Mouse (Mus musculus) embryo, embryonic 11.5 days (tissue): ENCODE measurements around the gene Gna15.
A peak's percentile ranks its signal among the peaks of the same experiment; 100 is the strongest.

Source experiments
- DNase-seq: peaks from one replicate; pipeline ENCODE4 v3.0.0-alpha.2; 2012; ENCODE audit warnings: low read depth, low spot score

The Gna15 gene

DNA sequence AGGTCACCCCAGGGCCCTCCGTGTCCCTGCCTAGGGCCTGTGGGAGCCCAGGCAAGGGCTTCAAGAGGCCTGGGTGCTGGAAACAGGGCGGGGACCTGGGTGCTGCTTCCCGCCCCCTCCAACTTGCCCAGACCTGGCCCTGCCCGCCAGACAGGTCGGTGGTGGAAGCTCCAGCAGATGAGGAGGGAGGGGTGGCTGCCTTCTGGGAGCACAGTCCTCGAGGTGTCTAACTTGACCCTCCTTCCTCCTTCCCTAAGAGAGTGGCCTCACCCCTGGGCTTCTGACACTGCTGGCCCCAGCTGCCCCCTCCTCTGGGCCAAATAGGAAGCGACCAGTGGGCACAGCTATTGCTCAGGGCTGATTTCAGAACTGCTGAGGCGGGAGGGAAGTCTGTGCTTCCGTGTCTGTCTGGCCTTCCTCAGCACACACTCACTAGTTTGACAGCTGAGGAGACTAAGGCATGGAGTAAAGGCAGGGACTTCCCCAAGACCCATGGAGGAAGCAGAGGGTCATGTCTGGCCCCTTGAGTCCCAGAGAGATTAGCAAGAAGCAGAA, at the start of gene Gna15:
TSS of gene Gna15 (minus strand) at position 175 of the 555 bp plus-strand sequence.
- DNase-seq: no peak

DNA sequence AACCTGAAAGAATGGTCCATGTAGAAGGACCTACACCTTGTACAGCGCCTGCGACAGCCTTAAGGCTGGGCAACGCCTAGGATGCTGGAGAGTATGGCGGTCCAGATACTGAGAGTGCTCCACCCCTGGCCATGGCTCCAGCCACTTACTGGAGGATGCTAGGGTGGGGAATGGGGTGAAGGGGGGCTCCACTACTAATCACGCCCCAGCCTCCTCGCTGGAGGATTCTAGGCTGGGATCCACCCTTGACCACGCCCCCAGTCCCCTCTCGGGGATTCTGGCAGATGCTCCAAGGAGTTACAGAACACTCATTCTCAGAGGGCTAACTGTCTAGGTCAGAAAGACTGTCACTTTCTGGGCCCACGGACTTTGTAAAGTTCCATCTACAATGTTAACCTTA, 49.0 kb upstream of the Gna15 start:
- DNase-seq: no peak

DNA sequence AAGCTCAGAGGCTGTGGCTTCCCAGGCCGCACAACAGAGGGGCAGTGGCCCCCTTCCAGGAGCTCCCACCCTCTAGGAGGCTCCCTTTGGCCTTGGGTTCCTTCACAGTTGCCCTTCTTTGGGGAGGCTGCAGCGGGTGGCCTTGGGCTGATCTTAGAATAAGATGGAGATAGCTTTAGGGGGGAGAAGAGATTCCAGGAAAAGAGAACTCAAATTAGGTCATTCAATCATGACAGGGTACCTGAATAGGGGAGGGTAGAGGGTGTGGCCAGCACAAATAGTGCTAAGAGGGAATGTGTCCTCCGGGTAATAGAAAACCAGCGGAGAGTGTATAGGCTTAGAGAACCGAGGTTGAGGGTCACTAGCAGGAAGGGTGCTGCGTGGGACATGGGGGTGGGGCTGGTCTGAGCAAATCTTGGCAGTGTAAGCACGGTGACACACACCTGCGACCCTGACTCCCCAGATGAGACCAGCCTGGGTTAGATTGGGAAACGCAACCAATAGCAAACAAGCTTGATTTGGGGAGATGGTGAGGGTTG, 48.2 kb upstream of the Gna15 start:
- no peak for DNase-seq

DNA sequence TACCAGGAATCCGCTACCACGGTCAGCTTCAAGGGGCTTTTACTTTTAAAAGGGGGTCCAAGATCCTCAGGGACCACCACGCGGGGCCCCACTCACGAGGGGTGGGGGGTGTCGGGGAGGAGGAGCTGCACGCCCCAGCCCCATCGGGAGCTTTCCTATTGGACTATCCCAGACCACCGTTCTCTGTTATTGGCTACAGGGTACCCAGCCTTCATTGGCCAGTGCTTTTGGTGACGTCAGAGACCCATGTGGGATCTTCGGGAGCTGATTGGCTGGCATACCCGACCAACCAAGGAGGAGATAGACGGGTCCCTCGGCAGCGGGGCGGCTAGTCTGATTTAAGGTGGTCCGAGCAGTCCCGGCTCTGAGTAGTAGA, 47.5 kb upstream of the Gna15 start:
- DNase-seq: peak; percentile 94

DNA sequence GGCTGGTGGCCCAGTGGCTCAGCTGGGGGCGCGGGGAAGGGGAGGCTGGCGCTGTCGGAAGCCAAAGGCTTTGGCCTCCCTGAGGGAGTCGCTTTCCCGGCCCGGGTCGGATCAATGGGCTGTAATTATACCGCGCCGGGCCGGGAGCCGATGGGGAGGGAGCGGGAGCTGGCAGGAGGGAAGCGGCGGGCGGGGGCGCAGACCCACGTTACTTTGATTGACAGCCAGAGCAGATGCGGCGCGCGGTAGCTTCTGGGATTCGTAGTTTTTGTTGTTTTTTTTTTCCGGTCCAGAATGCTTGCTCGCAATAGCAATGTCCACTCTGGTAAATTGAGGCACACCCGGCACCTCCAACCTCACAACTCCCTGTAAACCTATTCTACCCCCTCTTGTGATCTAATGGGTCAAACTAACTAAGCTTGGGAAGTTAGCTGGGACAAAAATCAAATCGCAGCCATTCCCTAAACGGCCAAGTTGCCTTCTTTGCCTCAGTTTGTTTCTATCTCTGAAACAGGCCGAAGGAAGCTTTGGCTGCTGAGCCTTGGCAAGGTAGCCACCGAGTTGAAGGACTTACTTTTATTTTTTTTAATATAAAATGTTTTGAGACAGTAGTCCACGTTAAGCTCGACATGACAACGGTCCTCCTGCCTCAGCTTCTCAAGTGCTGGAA, 46.9 kb upstream of the Gna15 start:
- DNase-seq: peak; percentile 89

DNA sequence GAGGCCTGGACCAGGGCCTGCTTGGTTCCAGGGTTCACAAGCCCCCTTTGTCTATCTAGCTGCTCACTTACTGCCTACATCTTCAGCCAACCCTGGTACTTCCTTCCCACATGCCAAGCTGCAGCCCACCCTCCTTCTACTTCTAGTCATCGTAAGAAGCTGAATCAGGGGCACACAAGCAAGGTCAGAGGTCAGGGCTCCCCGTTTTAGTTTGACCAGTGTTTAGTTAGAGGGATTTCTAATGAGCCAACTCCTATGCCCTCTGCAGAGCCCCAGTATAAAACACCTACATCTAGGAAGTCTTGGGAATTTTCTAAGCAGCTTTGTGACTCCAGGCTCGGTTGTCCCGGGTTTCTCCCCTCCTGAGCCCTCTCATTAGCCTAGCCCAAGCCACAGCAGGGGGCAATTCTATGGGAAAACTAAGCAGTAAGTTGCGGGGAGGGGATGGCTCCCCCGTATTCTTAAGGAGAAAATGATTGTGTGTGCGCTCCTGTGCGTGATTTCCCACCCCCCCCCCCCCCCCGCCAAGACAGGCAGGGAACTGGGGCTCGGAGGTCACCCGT, 46.3 kb upstream of the Gna15 start:
- no peak for DNase-seq

DNA sequence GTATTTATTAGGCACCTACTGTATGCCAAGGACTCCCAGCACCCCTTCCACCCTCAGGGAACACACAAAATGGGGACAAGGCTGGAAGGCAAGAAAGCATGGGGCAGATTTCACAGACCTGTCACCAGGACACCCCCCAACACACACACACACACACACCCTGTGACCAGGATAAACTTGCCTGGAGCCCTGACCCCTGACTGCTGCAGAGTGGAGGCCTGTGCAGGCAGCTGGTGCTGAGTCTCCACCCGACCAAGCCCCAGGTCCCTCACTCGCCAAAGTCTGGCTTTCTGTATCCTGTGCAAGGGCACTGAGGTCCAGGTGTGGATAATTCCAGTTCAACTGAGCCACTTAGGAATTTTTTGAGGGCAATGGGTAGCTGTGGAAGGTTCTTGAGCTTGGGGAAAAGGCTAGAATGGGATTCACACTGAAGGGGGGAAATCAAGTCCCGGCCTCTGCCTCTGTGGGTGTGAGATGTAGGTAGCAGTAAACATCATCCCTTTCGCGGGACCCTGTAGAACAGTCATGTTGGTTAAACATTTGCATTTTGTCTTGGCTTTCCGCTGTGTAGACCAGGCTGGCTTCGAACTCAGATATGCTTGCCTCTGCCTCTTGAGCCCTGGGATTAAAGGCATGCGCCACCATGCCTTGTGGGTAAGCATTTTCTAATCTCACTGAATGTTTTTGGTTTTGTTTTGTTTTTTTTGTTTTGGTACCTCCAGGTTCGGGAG, 45.6 kb upstream of the Gna15 start:
- DNase-seq: no peak

DNA sequence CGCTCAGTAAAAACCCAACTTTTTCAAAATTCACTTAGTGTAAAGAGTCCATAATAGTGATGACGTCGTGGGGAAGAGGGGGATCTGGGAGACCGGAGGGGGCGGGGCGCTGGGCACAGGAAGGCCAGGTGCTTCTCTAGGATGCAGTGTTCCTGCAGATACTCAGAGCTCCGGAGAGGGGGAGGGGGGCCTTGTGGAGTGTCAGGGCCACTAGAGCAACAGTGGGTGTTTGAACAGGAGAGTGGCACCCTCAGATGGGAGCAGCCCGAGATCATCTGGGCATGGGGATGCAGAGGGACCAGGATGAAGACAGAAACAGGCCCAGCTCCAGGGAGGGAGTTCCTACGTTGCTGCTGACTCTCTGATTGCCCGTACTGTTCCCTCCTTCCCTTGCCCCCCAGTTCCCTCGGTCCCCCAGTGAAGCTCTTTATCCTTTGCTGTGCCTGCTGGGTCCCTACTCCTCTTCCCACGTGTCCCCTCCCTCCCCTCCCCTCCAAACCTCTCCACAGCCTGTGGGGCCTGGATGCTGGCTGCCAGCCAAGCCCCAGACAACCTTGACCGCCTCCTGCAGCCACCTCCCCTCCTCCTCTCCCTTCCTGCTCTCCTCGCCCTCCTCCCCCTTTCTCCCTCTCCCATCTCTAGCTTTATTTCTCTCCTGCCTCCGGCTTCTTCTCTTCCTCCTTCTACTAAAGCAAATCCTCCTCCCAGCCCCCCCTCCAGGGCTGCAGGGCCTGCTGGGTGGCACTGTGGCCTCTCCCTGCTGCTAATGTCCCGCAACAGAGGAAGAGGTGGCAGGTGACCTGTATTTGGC, 44.6 kb upstream of the Gna15 start:
- no peak for DNase-seq

DNA sequence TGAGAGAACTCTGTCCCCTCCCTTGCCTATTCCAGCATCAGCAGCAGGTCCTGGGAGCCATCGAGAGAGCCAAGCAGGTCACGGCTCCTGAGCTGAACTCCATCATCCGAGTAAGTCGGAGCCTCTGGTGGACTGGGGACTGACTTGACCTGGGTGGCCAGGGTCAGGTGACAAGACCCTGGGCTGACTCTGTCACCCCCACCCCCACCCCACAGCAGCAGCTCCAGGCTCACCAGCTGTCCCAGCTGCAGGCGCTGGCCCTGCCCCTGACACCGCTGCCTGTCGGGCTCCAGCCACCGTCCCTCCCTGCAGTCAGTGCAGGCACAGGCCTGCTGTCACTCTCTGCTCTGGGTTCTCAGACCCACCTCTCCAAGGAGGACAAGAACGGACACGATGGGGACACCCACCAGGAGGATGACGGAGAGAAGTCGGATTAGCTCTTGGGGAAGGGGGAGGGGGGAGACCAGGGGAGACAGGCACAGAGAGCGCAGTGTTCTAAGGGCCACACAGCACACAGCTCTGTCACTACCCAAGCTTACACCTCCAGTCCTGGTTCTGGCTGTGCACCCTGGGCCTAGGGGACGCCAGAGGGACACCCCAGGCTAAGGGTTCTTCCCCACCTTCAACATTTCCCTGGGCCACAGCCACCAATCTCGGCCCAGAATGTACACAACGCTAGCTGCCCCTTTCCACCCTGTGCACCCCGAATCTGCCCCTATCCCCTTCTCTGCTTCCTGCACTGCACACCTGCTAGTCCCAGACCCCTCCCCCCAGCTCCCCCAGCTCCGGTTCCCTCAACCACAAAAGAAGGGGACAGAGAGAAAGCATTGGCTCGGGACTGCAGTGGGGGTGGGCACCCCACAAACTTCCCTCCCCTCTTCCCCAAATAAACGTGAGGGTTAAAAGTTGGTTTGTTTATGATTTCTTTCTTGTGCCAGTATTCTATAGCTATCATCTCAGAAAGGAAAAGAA, 41.5 kb upstream of the Gna15 start:
- no peak for DNase-seq

DNA sequence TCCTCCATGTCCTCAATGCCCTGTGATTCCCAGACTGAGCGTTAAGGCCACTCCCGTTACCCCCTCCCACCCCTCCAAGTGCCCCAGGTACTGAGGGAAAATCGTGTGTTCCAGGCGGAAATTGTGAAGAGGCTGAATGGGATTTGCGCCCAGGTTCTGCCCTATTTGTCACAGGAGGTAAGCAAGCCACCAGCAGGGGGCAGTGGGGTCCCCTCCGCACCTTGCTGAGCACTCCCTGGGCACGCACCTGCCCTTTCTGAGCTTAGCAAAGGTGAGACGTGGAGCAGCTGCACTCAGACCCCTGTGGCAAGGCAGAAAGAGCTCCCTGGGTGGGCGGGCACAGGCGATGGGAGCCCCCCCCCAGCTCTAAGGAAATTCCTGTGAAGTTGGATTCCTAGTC, 40.7 kb upstream of the Gna15 start:
- DNase-seq: no peak

DNA sequence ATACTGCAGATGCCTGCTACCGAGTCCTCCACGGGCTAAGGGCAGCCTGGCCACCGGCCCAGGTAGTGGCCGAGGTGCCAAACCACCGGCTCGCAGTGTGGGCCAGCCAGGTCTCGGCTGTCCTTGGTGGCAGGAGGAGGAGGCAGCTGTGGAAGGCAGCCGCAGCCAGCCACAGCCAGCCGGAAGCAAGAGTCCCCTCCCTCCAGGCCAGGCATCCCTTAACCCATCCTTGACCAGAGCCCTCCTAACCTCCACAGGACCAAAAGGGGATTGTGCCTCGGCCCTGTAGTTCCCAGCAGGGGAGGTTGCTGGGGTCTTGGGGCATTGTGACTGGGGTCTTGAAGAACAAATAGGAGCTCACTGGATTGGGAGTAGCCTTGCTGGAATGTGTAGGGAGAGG, 40.2 kb upstream of the Gna15 start:
- no peak for DNase-seq

DNA sequence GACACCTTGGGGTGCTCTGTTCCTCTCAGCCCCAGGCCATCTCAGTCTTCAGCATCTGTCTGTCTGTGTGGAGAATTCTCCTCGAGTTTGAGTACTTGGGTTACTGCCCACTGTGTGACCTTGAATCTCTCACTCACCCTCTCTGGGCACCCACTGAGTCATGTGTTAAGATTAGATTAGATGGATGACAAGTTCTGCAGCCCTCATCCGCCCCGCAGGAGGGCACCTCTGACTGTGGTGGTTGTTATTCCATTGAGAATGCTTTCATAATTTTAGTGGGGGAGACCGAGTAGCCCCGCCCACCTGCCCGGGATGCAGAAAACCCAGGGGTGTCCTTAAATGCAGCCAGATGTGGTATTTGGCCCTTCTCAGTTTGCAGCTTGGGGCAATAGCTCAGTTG, 39.5 kb upstream of the Gna15 start:
- DNase-seq: no peak

DNA sequence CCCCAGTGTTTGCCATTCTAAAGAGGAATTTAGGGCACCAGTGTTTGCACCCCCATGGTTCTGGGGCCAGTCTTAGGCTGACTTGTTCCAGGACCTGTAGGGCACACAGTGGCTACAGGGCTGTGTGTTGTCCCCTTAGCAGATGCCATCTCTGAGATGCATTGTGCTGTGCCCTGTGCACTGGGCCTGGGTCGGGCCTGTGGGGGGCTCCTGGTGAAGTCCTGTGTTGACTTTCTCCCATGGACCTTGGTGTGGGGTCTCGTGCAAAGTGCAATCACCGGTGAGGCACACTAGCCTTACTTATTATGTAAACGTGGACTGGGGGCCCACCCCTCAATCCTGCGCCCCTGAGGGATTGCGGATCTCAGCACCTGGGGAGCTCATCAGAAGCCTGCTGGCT, 38.4 kb upstream of the Gna15 start:
- DNase-seq: no peak

DNA sequence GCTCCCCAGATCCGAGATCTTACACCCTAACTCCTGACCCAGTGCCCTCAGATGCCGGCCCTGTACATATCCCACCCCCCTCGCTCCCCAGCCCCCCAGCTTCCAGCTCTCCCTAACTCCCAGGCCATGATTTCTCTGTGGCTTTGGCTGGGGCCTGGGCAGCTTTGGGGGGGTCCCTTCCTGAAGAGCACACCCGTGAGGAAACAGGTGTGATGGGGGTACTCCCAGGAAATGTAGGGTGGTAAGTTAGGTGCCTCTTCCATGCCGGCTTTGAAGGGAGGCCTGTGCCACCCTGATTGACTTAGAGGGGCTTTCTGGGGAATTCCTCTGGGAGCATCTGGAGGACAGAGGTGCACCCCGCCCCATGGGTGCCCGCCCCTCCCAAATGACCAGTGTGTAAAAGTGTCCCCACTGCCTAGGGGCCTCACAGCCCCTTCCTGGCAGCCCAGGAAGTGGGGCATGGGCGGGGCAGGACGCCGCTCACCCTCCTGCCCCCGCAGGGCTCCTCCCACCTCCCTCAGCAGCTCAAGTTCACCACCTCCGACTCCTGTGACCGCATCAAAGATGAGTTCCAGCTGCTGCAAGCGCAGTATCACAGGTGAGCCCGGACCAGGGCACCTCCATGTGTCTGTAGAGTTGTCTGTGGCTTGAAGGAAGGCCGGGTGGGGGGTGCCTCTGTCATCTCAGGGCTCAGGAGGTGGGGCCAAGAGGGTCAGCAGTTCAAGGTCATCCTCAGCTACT, 36.9 kb upstream of the Gna15 start:
- no peak for DNase-seq

DNA sequence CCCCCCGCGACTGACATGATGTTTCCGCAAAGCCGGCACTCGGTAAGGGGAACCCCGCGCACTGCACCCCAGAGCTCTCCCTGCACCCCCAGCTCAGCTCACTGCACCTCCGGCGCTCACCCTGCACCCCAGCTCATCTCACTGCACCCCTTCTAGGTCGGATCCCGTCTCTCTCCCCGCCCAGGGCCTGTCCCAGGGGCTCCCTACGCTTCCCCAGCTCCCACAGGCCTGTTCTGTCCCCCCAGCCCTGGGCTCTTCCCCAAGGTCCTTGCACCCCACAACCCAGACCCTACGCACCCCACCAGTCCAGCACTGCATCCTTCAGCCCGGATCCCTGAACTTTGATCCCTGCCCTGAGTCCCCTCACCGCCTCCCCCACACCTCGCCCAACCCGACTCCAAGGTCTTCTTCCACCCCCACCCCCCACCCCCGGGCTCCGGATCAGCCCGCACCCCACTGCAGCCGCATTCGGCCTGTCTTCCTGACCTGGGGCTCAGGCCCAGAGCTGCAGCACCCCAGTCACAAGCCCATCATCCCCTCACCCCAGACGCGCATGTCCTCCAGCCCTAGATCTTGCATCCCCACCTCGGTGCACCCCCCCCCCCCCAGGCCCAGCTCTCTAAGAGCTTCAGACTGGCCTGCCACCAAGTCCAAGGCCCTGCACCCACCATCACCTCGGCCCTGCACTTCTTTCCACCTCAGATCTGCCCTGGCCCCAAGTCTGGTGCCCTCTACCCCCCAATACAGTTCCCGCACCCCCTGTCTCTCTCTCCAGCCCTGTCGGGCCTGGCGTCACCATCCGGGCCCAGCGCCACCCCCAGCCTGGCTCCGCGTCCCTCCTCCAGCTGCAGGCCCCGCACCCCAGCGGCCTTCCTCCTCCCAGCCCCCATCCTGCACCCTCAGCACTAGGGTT, 35.9 kb upstream of the Gna15 start:
- no peak for DNase-seq

DNA sequence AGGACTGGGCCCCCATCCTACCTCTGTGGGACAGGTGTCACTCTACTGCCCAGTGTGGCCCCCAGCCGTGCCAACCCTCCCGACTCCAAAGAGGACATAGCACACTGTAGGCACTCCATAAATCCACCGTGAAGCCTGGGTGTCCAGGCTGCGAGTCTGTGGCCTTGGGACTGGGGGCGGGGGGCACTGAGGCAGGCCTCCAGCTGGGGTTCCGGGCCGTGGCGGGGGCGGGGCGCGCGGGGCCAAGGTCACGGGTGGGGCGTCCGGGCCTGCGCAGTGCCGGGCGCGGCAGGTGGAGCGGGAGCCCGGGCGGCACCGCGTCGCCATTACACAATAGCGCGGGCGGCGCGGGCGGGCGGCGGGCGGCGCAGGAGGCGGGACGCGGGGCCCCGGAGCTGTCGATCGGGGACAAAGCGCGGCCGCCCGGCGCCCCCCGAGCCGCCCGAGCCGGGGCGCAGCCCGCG, 35.2 kb upstream of the Gna15 start, which contains the start of gene Aes:
TSS of gene Aes (plus strand) at position 326 of the 464 bp plus-strand sequence.
- DNase-seq: no peak

DNA sequence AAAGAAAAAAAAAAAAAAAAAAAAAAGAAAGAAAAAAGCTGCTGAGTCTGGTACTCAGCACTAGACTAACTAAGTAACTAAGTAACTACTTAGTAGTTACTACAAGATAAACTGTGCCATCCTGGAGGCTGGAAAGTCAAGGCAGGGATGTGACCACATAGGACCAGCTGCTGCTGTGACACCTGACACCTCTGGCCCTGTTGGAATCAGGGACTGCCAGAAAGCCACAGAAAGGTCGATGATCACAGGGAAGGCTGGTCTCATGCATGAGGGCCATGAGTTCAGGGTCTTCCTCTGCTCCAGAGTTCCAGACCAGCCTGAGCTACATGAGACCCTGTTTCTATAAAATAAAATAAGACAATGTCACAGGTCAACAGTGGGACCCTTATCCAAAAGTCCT, 33.5 kb upstream of the Gna15 start:
- DNase-seq: no peak

DNA sequence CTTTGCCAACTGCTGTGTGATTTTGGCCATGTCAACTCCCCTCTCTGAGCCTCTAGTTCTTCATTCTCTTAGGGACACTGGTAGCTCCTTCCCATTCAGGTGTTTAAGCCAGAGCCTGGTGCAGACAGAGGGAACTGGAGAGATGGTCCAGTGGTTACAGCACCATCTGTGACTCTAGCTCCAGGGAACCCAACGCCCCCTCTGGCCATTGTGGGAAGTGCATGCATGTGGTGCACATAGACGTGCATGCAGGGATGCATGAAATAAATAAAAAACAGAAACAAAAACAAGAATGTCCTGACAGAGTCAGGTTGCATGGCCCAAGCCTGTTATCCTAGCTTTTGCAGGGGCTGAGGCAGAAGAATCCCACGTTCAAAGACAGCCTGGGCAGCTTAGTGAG, 32.3 kb upstream of the Gna15 start:
- DNase-seq: no peak
